Mouse (Mus musculus) neural tube, embryonic 15.5 days (tissue): Measurements from ENCODE around the gene Lrrc9. TPM values are rescaled to one million over a fixed set of nuclear protein-coding genes. Genes with fewer than 3 reads are reported as not detected.

Experiments
- ATAC-seq: fragments of 200-750 bp; cut with Nextera tagmentation; 2 replicates; pipeline ENCODE4 v1.8.0; 2017; ENCODE audit warnings: mild to moderate bottlenecking, moderate TSS enrichment, moderate library complexity; ENCODE audit not compliant: low FRiP score
- H3K27ac ChIP-seq: fragments of 300-500 bp; sonication (generic); replicated peaks from 2 replicates; pipeline ENCODE4 v1.5.1; 2015; ENCODE audit warnings: mild to moderate bottlenecking, inconsistent platforms
- H3K27me3 ChIP-seq: fragments of 300-500 bp; sonication (generic); replicated peaks from 2 replicates; pipeline ENCODE4 v1.6.1; 2015; ENCODE audit warnings: inconsistent platforms
- H3K36me3 ChIP-seq: fragments of 300-500 bp; sonication (generic); 2 replicates; pipeline ENCODE4 v1.6.1; 2015; ENCODE audit warnings: inconsistent platforms
- H3K4me1 ChIP-seq: fragments of 300-500 bp; sonication (generic); 2 replicates; pipeline ENCODE4 v1.6.1; 2015; ENCODE audit warnings: inconsistent platforms
- H3K4me2 ChIP-seq: fragments of 300-500 bp; sonication (generic); 2 replicates; pipeline ENCODE4 v1.6.1; 2015; ENCODE audit warnings: inconsistent platforms, mild to moderate bottlenecking, moderate library complexity
- H3K4me3 ChIP-seq: fragments of 300-500 bp; sonication (generic); replicated peaks from 2 replicates; pipeline ENCODE4 v1.5.1; 2015; ENCODE audit warnings: mild to moderate bottlenecking, inconsistent platforms
- H3K9ac ChIP-seq: fragments of 300-500 bp; sonication (generic); replicated peaks from 2 replicates; pipeline ENCODE4 v1.6.1; 2015; ENCODE audit warnings: mild to moderate bottlenecking, inconsistent platforms
- H3K9me3 ChIP-seq: fragments of 300-500 bp; sonication (generic); replicated peaks from 2 replicates; pipeline ENCODE4 v1.6.1; 2016; ENCODE audit warnings: inconsistent platforms
- WGBS: fragments of 180-500 bp; shearing (Covaris S2); methylation state at CpG from one replicate; pipeline ENCODE4 v1.1.7; 2015; ENCODE audit warnings: mixed read lengths; 5-methylcytosine and 5-hydroxymethylcytosine counted together
- microRNA-seq: library from miRNA; unstranded; fragments of <30 nt; microRNA quantifications from one replicate; pipeline ENCODE4, GENCODE M21; 2017
- polyA plus RNA-seq: library from polyadenylated mRNA; unstranded; fragments of >200 nt; fragmentation: Nextera tagmentation; extraction: Ambion mirVana; gene quantifications from 2 replicates; pipeline ENCODE4 v1.2.1, GENCODE M21; 2015

The Lrrc9 gene
- polyA plus RNA-seq, 1 experiment from 2014 or later = 3.6 TPM

- Histone ChIP-seq H3K4me1 (peaks cover 7% of the 10 kb centered on the region), H3K9me3 (no peaks in the 10 kb centered on the region)
- 86% methylated on average over 7 of the region's 7 CpGs for WGBS
Observed at GRCm38 (mm10) chr12:72532303-72532702, 90.6 kb downstream of the Lrrc9 start.

DNA sequence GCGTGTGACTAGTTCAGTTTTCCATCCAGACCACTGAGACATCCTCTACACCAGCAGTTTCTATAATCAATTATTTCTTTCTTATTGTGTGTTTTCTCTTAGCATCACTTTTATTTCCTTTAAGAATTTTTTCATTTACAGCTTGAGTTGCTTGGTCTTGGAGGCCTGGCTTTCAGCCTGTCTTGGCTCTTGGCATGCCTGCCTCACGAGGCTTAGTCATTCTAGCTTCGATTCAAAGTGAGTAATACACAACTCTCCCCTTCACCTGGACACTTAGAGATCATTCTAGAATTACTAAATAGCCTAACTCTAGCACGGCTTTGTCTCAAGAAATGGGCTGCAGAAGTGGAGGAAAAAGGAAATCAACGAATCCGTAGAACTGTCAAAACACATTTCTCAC lies 92.3 kb downstream of the Lrrc9 start:
- WGBS = 93% methylated on average over 6 of the region's 6 CpGs
- no peaks in the 10 kb centered on the region for H3K9me3 ChIP-seq

More at GRCm38 (mm10) chr12:72532303-72532702, 90.6 kb downstream of the Lrrc9 start:
- no peaks in the 10 kb centered on the region for H3K27me3 ChIP-seq
- no peak overlapping the region for H3K27ac ChIP-seq
- H3K4me2 ChIP-seq = no peak overlapping the region
- ATAC-seq = no peak
- no peak overlapping the region for H3K4me3 ChIP-seq
- no peak overlapping the region for H3K9ac ChIP-seq
- no peaks in the 10 kb centered on the region for H3K36me3 ChIP-seq

GRCm38 (mm10) chr12:72535599-72535998 lies 93.9 kb downstream of the Lrrc9 start:
- Histone ChIP-seq H3K27ac (peak overlapping the region; percentile 69), H3K27me3 (no peaks in the 10 kb centered on the region), H3K36me3 (no peaks in the 10 kb centered on the region), H3K4me2 (peak overlapping the region; percentile 60), H3K4me1 (peaks cover 11% of the 10 kb centered on the region), H3K9me3 (no peaks in the 10 kb centered on the region), H3K9ac (peak overlapping the region; percentile 62; the same call in 1 of the 2 replicates), H3K4me3 (peak overlapping the region; percentile 74)
- 46% methylated on average over 3 of the region's 3 CpGs for WGBS
- ATAC-seq = no peak

More for the DNA sequence above, 92.3 kb downstream of the Lrrc9 start:
- Histone ChIP-seq H3K36me3 (no peaks in the 10 kb centered on the region), H3K4me3 (no peak overlapping the region), H3K4me1 (peaks cover 11% of the 10 kb centered on the region), H3K9ac (no peak overlapping the region), H3K27ac (no peak overlapping the region), H3K27me3 (no peaks in the 10 kb centered on the region), H3K4me2 (no peak overlapping the region)
- no peak for ATAC-seq

GRCm38 (mm10) chr12:72536021-72536597 lies 94.4 kb downstream of the Lrrc9 start, which contains the start of gene Pcnx4:
Gene Pcnx4 (plus strand): TSS chr12:72536383.
- under 1% methylated on average over 44 of the region's 45 CpGs for WGBS
- peak within 1 kb of the TSS; percentile 69 for H3K27ac ChIP-seq
- ATAC-seq = peak; percentile 99
- no peaks in the 10 kb centered on the region for H3K9me3 ChIP-seq
- H3K9ac ChIP-seq = peak within 1 kb of the TSS; percentile 62
- peaks cover 11% of the 10 kb centered on the region for H3K4me1 ChIP-seq
- no peaks in the 10 kb centered on the region for H3K27me3 ChIP-seq
- peak within 1 kb of the TSS; percentile 74 for H3K4me3 ChIP-seq
- peak within 1 kb of the TSS; percentile 60 for H3K4me2 ChIP-seq
- no peaks in the 10 kb centered on the region for H3K36me3 ChIP-seq

- no peak overlapping the region for H3K9ac ChIP-seq
- no peak overlapping the region for H3K4me2 ChIP-seq
- H3K27me3 ChIP-seq = no peaks in the 10 kb centered on the region
- H3K36me3 ChIP-seq = 0 out of 2 replicates have a peak, but pooled peaks cover 11% of the 10 kb centered on the region
- no peaks in the 10 kb centered on the region for H3K9me3 ChIP-seq
- H3K4me3 ChIP-seq = no peak overlapping the region
- 90% methylated on average over 10 of the region's 10 CpGs for WGBS
- no peak overlapping the region for H3K27ac ChIP-seq
- peaks cover 11% of the 10 kb centered on the region for H3K4me1 ChIP-seq
- ATAC-seq = no peak
Observed at GRCm38 (mm10) chr12:72538571-72538970, 96.9 kb downstream of the Lrrc9 start.

GRCm38 (mm10) chr12:72554347-72554746 lies 112.7 kb downstream of the Lrrc9 start:
- H3K9me3 ChIP-seq = no peaks in the 10 kb centered on the region
- no peaks in the 10 kb centered on the region for H3K27me3 ChIP-seq
- no peak for ATAC-seq
- H3K27ac ChIP-seq = no peak overlapping the region
- WGBS = 68% methylated on average over 4 of the region's 4 CpGs
- peaks cover 12% of the 10 kb centered on the region; the same call in 1 of the 2 replicates for H3K36me3 ChIP-seq
- H3K4me3 ChIP-seq = no peak overlapping the region
- H3K4me2 ChIP-seq = no peak overlapping the region
- H3K9ac ChIP-seq = no peak overlapping the region
- no peaks in the 10 kb centered on the region for H3K4me1 ChIP-seq

DNA sequence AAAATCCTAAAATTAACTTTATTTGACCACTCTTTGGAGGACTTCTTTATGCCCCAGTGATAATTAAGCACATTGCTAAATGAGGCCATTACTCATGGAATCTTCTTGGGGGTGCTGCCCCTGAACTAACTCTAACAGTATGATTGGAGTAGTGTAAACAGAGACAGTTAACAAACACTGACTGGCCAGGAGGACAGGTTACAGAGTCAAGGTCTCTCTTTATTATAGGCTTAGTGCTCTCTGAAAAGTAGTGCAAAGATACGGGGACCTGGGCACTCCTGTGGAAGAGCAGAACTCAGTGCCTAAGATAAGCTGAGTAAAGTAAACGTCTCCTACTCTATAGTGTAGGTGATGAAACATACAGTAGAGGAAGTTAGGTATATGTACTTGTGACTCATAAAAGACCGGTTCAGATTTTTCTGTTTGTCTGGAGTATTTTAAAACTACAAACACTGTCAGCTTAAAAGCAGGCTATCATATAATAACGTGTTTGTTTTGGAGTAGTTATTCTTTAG lies 122.7 kb downstream of the Lrrc9 start:
- H3K4me2 ChIP-seq = no peak overlapping the region
- no peak overlapping the region for H3K27ac ChIP-seq
- WGBS = 90% methylated on average over 4 of the region's 4 CpGs
- no peaks in the 10 kb centered on the region for H3K9me3 ChIP-seq
- no peak overlapping the region for H3K9ac ChIP-seq
- H3K4me3 ChIP-seq = no peak overlapping the region
- H3K4me1 ChIP-seq = no peaks in the 10 kb centered on the region
- H3K27me3 ChIP-seq = no peaks in the 10 kb centered on the region
- ATAC-seq = no peak
- peaks cover 7% of the 10 kb centered on the region; the same call in 1 of the 2 replicates for H3K36me3 ChIP-seq

Small RNAs within 50 kb of the gene (microRNA-seq; reads per million reads assigned to microRNA genes)
- not detected for gene Gm44392

Other genes with a start within 250 kb of the Lrrc9 start
- gene Rtn1, start 32.8 kb upstream of the Lrrc9 start, polyA plus RNA-seq = 2,686 and 3,326 TPM in 2 replicates
- gene Pcnx4, start 94.5 kb downstream of the Lrrc9 start, polyA plus RNA-seq = 21.9 and 22.7 TPM in 2 replicates
- gene Gm4756, start 207.8 kb downstream of the Lrrc9 start, polyA plus RNA-seq = not detected in 2 replicates
- 21.9 and 25.8 TPM in 2 replicates for gene Dhrs7, start 223.0 kb downstream of the Lrrc9 start, polyA plus RNA-seq